Mouse (Mus musculus) megakaryocyte, adult 5-6 weeks (primary cell): Measurements from ENCODE around the gene Ccrl2. TPM values are rescaled to one million over a fixed set of nuclear protein-coding genes. Genes with fewer than 3 reads are reported as not detected.

Experiments
- total RNA-seq, 2 experiments: library from RNA; stranded (forward) in 1 of 2; stranded (reverse) in 1 of 2; fragments of 153-499, 151-499 nt in 1 of 2; fragments of 221-1000, 200-1000 nt in 1 of 2; gene quantifications; 2 replicates each; pipeline versions ENCODE4 v1.2.3 to v1.2.4; 2015 to 2017

The Ccrl2 gene
- total RNA-seq, 2 experiments from 2014 or later, result 8.9 to 11.1 TPM

Other genes with a start within 250 kb of the Ccrl2 start
- not detected in 2 replicates for gene Prss44, start 243.5 kb downstream of the Ccrl2 start, total RNA-seq (2015)
- not detected in 2 replicates for gene Prss44, start 243.5 kb downstream of the Ccrl2 start, total RNA-seq (2017)
- gene Prss43, start 230.8 kb downstream of the Ccrl2 start, total RNA-seq (2015), result not detected in 2 replicates
- gene Prss43, start 230.8 kb downstream of the Ccrl2 start, total RNA-seq (2017), result not detected in 2 replicates
- gene Prss45, start 222.9 kb downstream of the Ccrl2 start, total RNA-seq (2015), result not detected in 2 replicates
- gene Prss45, start 222.9 kb downstream of the Ccrl2 start, total RNA-seq (2017), result not detected in 2 replicates
- not detected in 2 replicates for gene Prss46, start 213.0 kb downstream of the Ccrl2 start, total RNA-seq (2015)
- gene Prss46, start 213.0 kb downstream of the Ccrl2 start, total RNA-seq (2017), result not detected in 2 replicates
- gene Prss50, start 199.6 kb downstream of the Ccrl2 start, total RNA-seq (2015), result 1.0 TPM in 1 of 2 replicates, not detected in the other
- gene Prss50, start 199.6 kb downstream of the Ccrl2 start, total RNA-seq (2017), result 0.15 TPM in 1 of 2 replicates, not detected in the other
- 0.29 and 0.48 TPM in 2 replicates for gene Als2cl, start 177.6 kb downstream of the Ccrl2 start, total RNA-seq (2015)
- gene Als2cl, start 177.6 kb downstream of the Ccrl2 start, total RNA-seq (2017), result 0.61 and 2.9 TPM in 2 replicates
- 0.05 TPM in 1 of 2 replicates, not detected in the other for gene Tmie, start 177.4 kb downstream of the Ccrl2 start, total RNA-seq (2015)
- not detected in 2 replicates for gene Tmie, start 177.4 kb downstream of the Ccrl2 start, total RNA-seq (2017)
- gene Fam240a, start 140.7 kb downstream of the Ccrl2 start, total RNA-seq (2015), result not detected in 2 replicates
- gene Fam240a, start 140.7 kb downstream of the Ccrl2 start, total RNA-seq (2017), result not detected in 2 replicates
- gene Tdgf1, start 111.4 kb downstream of the Ccrl2 start, total RNA-seq (2015), result not detected in 2 replicates
- gene Tdgf1, start 111.4 kb downstream of the Ccrl2 start, total RNA-seq (2017), result not detected in 2 replicates
- gene Lrrc2, start 106.0 kb downstream of the Ccrl2 start, total RNA-seq (2015), result not detected in 2 replicates
- gene Lrrc2, start 106.0 kb downstream of the Ccrl2 start, total RNA-seq (2017), result 0.04 TPM in 1 of 2 replicates, not detected in the other
- not detected in 2 replicates for gene Rtp3, start 66.9 kb downstream of the Ccrl2 start, total RNA-seq (2015)
- gene Rtp3, start 66.9 kb downstream of the Ccrl2 start, total RNA-seq (2017), result not detected in 2 replicates
- gene Ltf, start 38.2 kb downstream of the Ccrl2 start, total RNA-seq (2015), result 1,347 and 1,763 TPM in 2 replicates
- gene Ltf, start 38.2 kb downstream of the Ccrl2 start, total RNA-seq (2017), result 1,568 and 2,380 TPM in 2 replicates
- 77.9 and 85.2 TPM in 2 replicates for gene Lrrfip2, start 60.1 kb upstream of the Ccrl2 start, total RNA-seq (2015)
- 137 and 138 TPM in 2 replicates for gene Lrrfip2, start 60.1 kb upstream of the Ccrl2 start, total RNA-seq (2017)
- gene Mlh1, start 214.3 kb upstream of the Ccrl2 start, total RNA-seq (2015), result 22.4 and 30.9 TPM in 2 replicates
- gene Mlh1, start 214.3 kb upstream of the Ccrl2 start, total RNA-seq (2017), result 27.3 and 38.4 TPM in 2 replicates
- gene Epm2aip1, start 214.4 kb upstream of the Ccrl2 start, total RNA-seq (2015), result 13.7 and 15.3 TPM in 2 replicates
- gene Epm2aip1, start 214.4 kb upstream of the Ccrl2 start, total RNA-seq (2017), result 12.2 and 16.1 TPM in 2 replicates